Mouse (Mus musculus) liver, embryonic 12.5 days (tissue): Measurements from ENCODE around the gene Kmt2c. TPM values are rescaled to one million over a fixed set of nuclear protein-coding genes. Genes with fewer than 3 reads are reported as not detected.
"Not testable (repeated sequence)": the region's sequence is repeated elsewhere in the genome, so short reads cannot be mapped to it uniquely, and the experiment has no call there.

Source experiments
- ATAC-seq: fragments of 200-750 bp; cut with Nextera tagmentation; 2 replicates; pipeline ENCODE4 v1.8.0; 2017; ENCODE audit warnings: moderate number of reproducible peaks, mild to moderate bottlenecking, moderate library complexity
- H3K27ac ChIP-seq: fragments of 300-500 bp; sonication (generic); 2 replicates; pipeline ENCODE4 v1.5.1; 2016; ENCODE audit warnings: mild to moderate bottlenecking
- H3K27me3 ChIP-seq: fragments of 300-500 bp; sonication (generic); replicated peaks from 2 replicates; pipeline ENCODE4 v1.6.1; 2016; ENCODE audit warnings: mild to moderate bottlenecking, moderate library complexity
- H3K36me3 ChIP-seq: fragments of 300-500 bp; sonication (generic); 2 replicates; pipeline ENCODE4 v1.6.1; 2016; ENCODE audit warnings: mild to moderate bottlenecking, moderate library complexity
- H3K4me1 ChIP-seq: fragments of 300-500 bp; sonication (generic); 2 replicates; pipeline ENCODE4 v1.6.1; 2016
- H3K4me2 ChIP-seq: fragments of 300-500 bp; sonication (generic); 2 replicates; pipeline ENCODE4 v1.6.1; 2016; ENCODE audit warnings: mild to moderate bottlenecking, moderate library complexity
- H3K4me3 ChIP-seq: fragments of 300-500 bp; sonication (generic); 2 replicates; pipeline ENCODE4 v1.5.1; 2016; ENCODE audit warnings: mild to moderate bottlenecking, moderate library complexity
- H3K9ac ChIP-seq: fragments of 300-500 bp; sonication (generic); 2 replicates; pipeline ENCODE4 v1.6.1; 2016; ENCODE audit warnings: mild to moderate bottlenecking, moderate library complexity
- H3K9me3 ChIP-seq: fragments of 300-500 bp; sonication (generic); replicated peaks from 2 replicates; pipeline ENCODE4 v1.6.1; 2016; ENCODE audit warnings: mild to moderate bottlenecking, moderate library complexity
- WGBS: fragments of 180-500 bp; shearing (Covaris S2); methylation state at CpG from one replicate; pipeline ENCODE4 v1.1.7; 2016; ENCODE audit not compliant: insufficient replicate concordance; 5-methylcytosine and 5-hydroxymethylcytosine counted together
- polyA plus RNA-seq: library from polyadenylated mRNA; unstranded; fragments of >200 nt; fragmentation: Nextera tagmentation; extraction: Ambion mirVana; gene quantifications from 2 replicates; pipeline ENCODE4 v1.2.1, GENCODE M21; 2016

Kmt2c gene
- polyA plus RNA-seq, 1 experiment from 2014 or later: 11.6 TPM

DNA sequence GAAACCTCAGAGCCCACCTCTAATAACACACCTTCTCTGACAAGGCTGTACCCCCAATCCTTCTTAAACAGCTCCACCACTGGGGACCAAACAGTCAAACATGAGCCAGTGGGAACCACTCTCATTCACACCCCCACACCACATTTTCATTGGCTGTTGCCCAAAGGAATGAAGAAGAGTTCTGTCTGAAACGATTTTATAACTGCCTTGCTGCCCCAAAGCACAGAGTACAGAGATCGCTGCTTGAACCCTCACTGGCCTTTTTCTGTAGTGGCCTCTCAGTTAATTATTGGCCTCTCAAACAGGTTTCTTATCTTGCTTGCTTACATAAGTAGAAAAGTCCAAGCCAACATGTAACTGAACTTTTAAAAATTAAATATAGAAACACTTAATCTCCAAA lies 246.2 kb downstream of the Kmt2c start:
- peaks cover 18% of the 10 kb centered on the region for H3K36me3 ChIP-seq
- no peak overlapping the region for H3K4me2 ChIP-seq
- no peaks in the 10 kb centered on the region for H3K4me1 ChIP-seq
- no peak overlapping the region for H3K4me3 ChIP-seq
- WGBS: 63% methylated on average over 2 of the region's 2 CpGs
- H3K9ac ChIP-seq: no peak overlapping the region
- H3K9me3 ChIP-seq: no peaks in the 10 kb centered on the region
- H3K27me3 ChIP-seq: no peaks in the 10 kb centered on the region
- no peak for ATAC-seq
- peak overlapping the region; percentile 57; the same call in 1 of the 2 replicates for H3K27ac ChIP-seq

DNA sequence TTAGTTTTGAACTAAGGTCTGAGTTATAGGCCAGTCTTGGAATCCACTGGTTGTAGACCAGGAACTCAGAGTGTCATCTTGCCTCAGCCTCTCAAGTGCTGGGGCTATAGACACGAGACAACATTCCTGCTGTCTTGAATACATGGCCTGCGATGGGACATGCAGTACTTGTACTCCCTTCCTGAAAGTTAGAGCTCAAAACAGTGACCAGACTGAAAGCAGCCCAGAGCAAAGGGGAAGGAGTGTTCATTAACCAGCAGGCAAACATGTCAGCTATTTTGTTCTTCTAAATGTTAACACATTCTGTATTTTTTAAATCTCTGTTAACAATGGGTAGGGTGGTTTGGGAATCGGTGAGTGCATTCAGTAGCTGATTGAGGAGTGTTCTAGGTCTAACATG lies 251.5 kb downstream of the Kmt2c start:
- Histone ChIP-seq H3K4me1 (no peaks in the 10 kb centered on the region), H3K9me3 (no peaks in the 10 kb centered on the region), H3K36me3 (peaks cover 6% of the 10 kb centered on the region; the same call in 1 of the 2 replicates), H3K27me3 (no peaks in the 10 kb centered on the region), H3K9ac (no peak overlapping the region), H3K4me3 (no peak overlapping the region), H3K27ac (no peak overlapping the region), H3K4me2 (no peak overlapping the region)
- 57% methylated on average over 3 of the region's 3 CpGs for WGBS
- ATAC-seq: no peak

DNA sequence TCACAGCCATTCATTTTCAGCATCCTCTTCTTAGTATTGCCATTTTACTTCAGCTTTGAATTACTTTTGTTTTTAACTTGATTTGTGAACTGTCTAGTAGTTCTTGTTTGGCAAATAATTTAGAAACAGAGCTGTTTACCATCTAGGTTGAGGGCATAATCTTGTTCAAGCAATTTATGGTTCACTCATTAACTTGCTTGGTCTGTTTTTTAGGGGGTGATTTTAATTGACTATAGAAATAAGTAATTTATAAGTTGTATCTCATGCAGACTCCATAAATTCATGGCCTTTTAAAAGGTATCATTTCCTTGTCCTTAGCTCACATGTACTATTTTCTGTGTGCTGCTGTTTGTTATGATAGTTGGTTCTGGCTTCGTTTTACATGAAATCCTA lies 252.1 kb downstream of the Kmt2c start:
- Histone ChIP-seq H3K36me3 (peaks cover 6% of the 10 kb centered on the region; the same call in 1 of the 2 replicates), H3K27ac (no peak overlapping the region)

DNA sequence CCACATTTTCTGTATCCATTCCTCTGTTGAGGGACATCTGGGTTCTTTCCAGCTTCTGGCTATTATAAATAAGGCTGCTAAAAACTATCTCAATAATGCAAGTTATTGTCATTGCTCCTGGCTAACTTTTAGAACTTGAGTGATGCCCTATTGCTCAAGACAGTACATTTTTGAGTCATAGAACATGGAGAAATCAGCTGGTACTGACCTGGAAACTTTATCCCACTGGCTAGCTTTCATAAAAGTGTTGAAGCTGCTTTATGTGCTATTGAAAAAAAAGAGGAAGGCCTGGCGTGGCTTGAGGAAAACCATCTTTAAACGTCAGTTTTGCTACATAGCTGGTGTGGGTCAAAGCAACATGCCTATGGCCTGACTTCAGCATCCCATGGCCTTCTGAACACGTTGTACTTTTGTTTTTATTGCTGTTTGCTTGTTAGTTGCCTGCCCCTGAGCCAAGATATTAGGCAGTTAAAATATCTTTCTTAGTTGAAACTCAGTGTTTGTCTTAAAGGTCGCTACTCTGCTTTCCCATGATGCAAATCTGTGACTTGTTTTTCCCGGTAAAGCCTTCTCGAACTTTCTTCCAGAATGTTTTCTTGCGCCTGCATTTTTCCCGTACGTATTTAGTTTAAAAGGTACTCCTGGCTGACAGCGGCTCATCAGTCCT lies 252.6 kb downstream of the Kmt2c start:
- ATAC-seq: no peak
- 69% methylated on average over 10 of the region's 10 CpGs for WGBS
- Histone ChIP-seq H3K27me3 (no peaks in the 10 kb centered on the region), H3K36me3 (peaks cover 6% of the 10 kb centered on the region; the same call in 1 of the 2 replicates), H3K9me3 (no peaks in the 10 kb centered on the region), H3K4me2 (no peak overlapping the region), H3K27ac (no peak overlapping the region), H3K4me1 (no peaks in the 10 kb centered on the region), H3K9ac (no peak overlapping the region), H3K4me3 (no peak overlapping the region)

More for the DNA sequence above, 252.1 kb downstream of the Kmt2c start:
- no peaks in the 10 kb centered on the region for H3K9me3 ChIP-seq
- H3K4me3 ChIP-seq: no peak overlapping the region
- no peak overlapping the region for H3K4me2 ChIP-seq
- no peak overlapping the region for H3K9ac ChIP-seq
- H3K27me3 ChIP-seq: no peaks in the 10 kb centered on the region
- no peaks in the 10 kb centered on the region for H3K4me1 ChIP-seq
- ATAC-seq: no peak
- WGBS: 38% methylated on average over 1 of the region's 1 CpGs

DNA sequence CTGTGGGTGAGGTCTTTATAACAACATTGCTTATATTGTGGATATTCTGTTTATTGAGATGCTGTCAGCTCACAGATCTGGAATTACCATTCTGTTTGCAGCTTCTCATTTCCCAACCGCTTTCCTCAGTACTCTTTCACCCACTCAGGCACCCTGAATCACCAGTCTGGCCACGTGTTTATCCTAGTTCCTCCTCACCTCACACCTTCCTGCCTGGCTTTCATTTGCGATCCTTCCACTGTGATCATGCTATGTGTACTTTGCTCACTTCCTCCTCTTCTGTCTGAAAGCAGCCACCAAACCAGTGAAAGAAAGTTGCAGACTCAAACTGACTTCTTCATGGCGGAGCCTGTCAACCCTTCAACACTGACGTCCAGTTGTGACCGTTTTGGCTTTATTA lies 255.5 kb downstream of the Kmt2c start:
- Histone ChIP-seq H3K36me3 (no peaks in the 10 kb centered on the region), H3K4me2 (no peak overlapping the region), H3K27me3 (no peaks in the 10 kb centered on the region), H3K4me1 (no peaks in the 10 kb centered on the region), H3K4me3 (no peak overlapping the region), H3K27ac (no peak overlapping the region), H3K9me3 (no peaks in the 10 kb centered on the region), H3K9ac (no peak overlapping the region)
- no peak for ATAC-seq
- WGBS: 59% methylated on average over 6 of the region's 6 CpGs

DNA sequence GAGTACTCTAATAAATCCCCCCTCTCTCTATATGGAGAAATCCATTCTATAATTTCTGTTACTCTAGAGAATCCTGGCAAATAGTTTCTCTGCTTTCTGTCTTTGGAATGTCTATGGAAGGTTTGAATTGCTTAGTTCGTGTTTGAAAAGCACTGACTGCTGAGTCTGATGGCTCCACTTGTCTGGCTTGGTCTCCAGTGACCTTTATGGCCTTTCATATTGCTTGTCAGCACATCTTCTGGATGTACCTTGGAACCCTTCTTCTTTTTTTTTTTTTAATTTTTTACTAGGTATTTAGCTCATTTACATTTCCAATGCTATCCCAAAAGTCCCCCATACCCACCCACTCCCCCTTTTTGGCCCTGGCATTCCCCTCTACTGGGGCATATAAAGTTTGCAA lies 274.2 kb downstream of the Kmt2c start:
- not testable (repeated sequence) for H3K4me2 ChIP-seq, ATAC-seq, H3K9me3 ChIP-seq, H3K36me3 ChIP-seq, H3K9ac ChIP-seq, H3K4me3 ChIP-seq, H3K4me1 ChIP-seq, H3K27ac ChIP-seq
- WGBS: 64% methylated on average over 1 of the region's 1 CpGs
- H3K27me3 ChIP-seq: peaks cover 26% of the 10 kb centered on the region

DNA sequence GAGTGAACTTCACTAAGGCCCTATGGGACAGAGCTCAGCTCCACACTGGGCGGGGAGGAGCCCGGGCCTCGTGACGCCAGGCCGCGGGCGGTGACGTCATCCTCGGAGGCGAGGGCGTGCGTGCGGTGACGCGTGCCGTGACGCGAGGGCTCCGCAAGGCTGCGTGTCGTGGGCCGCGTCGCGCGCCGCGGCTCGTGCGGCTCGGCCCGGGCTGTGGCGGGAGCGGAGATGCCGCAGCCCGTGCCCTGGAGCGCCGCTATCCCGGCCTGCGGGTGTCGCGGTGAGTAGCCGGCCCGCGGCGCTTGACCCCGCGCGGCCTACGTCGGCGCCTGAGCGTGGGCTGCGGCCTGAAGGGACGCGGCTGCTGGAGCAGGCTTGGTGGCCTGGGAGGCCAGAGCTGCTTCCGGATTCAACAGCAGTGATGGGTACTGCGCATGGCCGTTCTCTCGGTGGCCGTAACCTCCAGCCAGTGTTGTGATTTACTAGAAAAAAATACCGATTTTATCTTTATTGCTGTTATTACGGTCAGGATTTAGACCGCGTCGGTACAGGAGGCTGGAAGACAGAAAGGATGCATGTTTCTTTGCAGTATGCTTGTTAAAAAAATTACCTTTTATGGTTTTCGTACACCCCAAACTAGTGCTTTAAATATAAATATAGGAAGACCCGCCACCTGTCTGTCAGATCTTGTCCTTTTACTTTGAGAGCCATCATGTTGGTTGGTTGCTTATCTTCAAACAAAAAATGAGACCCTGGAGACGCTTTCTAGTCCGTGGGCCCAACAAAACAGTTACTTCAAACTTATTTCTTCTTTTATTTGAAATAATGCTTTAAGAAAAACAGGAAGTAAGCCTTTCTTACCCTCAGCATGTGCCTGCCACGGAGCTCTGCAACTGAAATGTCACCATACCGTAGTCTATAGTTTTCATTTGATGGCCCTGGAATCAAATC lies 275.6 kb downstream of the Kmt2c start, which contains the start of gene E130116L18Rik:
Gene E130116L18Rik, minus strand, starts transcription at position 402 of the 951 bp plus-strand sequence.
- peak within 1 kb of the TSS; percentile 78 for H3K4me2 ChIP-seq
- H3K9ac ChIP-seq: peak within 1 kb of the TSS; percentile 67
- H3K36me3 ChIP-seq: no peaks in the 10 kb centered on the region
- H3K4me1 ChIP-seq: peaks cover 7% of the 10 kb centered on the region; the same call in 1 of the 2 replicates
- H3K4me3 ChIP-seq: peak within 1 kb of the TSS; percentile 62
- WGBS: 3% methylated on average over 71 of the region's 72 CpGs
- peak; percentile 83 for ATAC-seq
- peaks cover 26% of the 10 kb centered on the region for H3K27me3 ChIP-seq
- no peaks in the 10 kb centered on the region for H3K9me3 ChIP-seq
- 0 out of 2 replicates have a peak within 1 kb of the TSS, but pooled peaks have one; percentile 50 for H3K27ac ChIP-seq

Other genes with a start within 250 kb of the Kmt2c start
- 0.06 TPM in 1 of 2 replicates, not detected in the other for gene Cct8l1, start 17.3 kb upstream of the Kmt2c start, polyA plus RNA-seq
- 8.0 and 8.9 TPM in 2 replicates for gene Xrcc2, start 207.0 kb upstream of the Kmt2c start, polyA plus RNA-seq